Mouse (Mus musculus) adrenal gland, postnatal 14 days (tissue): Measurements from ENCODE around the gene Tvp23a. TPM values are rescaled to one million over a fixed set of nuclear protein-coding genes. Genes with fewer than 3 reads are reported as not detected.

Experiments
- DNase-seq: peaks from one replicate; pipeline ENCODE4 v3.0.0; 2021; ENCODE audit warnings: mixed read lengths
- total RNA-seq: library from RNA; stranded (reverse); gene quantifications from 2 replicates; pipeline ENCODE4 v1.2.3, GENCODE M21; 2021

The Tvp23a gene
- total RNA-seq, 1 experiment from 2014 or later, result 1.6 TPM

DNA sequence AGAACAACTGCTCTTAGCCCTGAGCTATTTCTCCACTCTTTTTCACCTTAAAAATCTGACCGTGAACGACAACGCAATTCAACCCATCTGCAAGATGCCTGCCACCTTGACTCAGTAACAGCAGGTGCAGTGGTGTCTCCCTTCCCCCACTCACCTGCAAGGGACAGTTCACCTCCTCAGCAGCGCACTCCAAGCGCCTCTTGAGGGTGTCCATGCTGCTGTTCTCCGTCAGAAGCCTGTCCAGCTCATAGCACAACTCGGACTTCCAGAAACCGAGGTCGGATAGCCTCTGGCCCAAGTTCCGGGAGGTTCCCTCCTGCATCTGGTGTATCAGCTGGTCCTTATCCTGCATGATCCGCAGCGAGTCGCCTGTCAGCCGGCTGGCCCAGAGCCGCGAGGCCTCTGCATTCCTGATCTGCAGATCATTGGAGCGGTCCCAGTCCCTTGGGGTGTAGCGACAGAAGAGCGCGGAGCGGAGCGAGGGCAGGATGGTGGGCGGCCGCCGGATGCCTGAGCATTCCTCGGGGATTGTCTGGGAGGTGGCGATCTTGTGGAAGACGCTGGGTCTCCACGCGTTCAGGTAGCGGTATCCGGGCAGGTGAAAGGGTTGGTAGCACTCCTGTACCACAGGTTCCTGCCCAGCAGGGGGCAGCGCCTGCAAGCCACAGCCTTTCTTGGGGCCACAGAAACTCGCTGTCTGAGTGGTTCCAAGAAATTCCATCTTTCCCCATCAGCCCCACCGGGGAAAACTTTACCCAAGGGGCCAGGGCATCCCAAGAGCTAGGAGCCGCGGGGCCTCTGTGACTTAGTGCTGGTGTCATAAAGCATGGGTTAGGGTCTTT lies 52.2 kb downstream of the Tvp23a start, which contains the start of gene Tekt5:
Gene Tekt5 (minus strand): TSS at position 792 of the 842 bp plus-strand sequence.
- DNase-seq, result peak; percentile 60

DNA sequence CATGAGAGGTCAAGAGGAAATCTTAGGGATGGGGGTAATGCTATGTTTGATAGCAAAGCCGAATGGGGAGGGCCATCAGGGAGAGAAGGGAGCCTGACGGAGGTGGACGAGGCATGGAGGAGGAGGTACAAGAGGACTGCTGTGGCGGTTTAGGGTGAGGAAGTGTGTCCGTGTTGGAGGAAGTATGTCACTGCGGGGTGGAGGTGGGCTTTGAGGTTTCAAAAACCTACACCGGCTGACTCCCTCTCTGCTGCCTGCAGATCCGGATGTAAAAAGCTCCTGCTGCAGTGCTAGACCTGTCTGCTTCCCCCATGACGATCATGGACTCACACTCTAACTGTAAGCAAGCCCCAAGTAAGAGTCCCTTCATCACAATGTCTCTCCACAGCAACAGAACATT lies 54.6 kb downstream of the Tvp23a start:
- DNase-seq, result no peak

DNA sequence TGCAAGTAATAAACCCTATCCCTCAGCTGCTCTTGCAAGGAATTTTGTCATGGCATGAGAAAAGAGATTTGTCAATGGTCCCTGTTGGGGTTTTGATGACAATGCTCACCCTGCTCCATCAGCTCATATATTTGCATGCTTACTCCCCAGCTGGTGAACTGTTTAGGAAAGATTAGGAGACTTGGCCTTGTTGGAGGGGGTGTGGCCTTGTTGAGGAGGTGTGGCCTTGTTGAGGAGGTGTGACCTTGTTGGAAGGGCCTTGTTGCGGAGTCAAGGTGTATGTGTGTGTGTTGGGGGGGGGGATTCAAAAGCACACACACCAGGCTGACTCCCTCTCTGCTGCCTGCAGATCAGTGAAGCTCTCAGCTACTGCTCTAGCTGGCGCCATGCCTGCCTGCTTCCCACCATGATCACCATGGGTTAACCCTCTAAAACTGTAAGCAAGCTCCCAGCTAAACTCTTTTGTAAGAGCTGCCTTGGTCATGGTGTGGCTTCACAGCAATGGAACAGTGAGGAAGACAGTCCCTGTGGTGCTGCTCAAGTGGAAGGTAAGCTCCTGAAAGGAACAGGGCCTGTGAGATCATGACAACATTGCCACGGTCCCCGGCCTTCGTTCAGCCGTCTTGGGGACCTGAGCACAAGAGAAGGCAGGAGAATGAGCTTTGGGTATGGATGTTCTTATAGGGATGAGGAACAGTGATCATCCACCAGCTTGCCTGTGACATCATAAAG lies 58.4 kb downstream of the Tvp23a start:
- no peak for DNase-seq

DNA sequence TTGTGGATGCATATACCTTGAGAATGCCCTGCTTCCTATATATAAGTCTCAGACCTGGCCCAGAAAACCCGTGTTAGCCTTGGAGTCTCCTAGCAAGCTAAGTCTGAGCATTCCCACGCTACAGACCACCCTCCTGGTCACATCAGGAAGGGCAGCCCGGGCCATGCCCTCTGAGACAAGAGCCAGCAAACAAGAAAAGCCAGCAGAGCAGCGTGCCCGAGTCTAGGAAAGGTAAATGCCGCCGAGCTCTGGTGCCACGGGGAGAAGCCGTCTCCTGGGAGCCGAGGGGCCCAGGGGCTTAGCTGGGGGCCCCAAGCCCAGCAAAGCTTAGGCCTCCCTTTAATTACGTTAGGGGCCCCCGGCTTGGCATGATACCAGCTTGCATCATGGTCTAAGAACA lies 61.9 kb downstream of the Tvp23a start:
- DNase-seq, result no peak

DNA sequence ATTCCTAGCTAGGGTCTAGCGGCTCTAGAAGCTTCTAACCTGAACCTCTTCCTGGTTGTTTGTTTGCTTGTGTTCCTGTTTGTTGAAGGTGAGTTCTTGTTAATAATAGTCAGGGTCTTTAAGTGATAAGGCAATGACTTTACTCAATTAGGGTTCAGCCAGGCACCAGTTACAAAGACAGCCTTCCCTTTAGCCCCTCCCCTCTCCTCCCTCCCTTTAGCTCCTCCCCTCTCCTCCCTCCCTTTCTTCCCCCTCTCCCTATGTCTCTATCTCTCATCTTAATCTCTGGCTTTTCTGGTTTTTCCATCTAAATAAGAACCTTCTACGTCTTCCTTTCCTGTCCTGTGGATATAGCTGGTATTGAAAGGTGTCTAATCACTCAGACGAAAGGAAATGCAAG lies 62.6 kb downstream of the Tvp23a start:
- DNase-seq, result no peak

DNA sequence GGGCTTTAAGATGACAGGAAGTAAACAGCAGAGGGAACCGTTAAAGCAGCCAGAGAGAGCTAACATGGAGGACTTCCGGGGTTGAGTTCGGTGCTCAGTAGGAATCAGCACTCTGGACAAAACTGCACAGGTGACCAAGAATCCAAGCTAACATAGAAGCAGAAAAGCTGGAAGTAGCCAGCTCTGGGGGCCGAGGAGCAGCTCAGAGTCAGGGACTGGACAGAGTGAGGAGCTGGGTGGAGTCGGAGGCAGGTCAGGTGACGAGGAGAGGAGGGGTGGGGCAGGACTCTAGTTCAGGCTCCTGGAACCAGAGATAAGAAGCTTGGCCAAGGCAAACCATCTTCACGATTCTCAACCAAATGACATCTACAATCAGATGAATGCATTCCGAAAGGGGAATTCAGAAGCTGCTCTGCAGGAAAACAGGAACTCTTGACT lies 63.1 kb downstream of the Tvp23a start:
- DNase-seq, result peak; percentile 36

DNA sequence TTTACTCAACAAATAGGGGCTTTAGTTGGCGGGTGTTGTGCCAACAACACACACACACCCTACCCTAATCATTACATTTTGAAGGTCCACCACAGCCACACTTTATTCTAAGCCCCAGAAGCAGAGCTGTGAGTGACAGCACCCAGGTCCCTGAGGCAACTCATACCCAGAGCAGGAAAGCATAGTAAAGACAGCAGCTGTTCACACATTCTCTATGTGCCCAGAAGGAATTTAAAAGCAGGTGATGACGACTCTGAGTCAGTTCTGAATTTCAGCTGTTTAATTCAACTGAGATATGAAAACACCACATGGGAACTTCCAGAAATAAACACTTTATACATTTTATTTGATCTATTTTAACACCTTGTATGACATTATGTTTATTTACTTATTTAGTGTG lies 67.6 kb downstream of the Tvp23a start:
- DNase-seq, result no peak

DNA sequence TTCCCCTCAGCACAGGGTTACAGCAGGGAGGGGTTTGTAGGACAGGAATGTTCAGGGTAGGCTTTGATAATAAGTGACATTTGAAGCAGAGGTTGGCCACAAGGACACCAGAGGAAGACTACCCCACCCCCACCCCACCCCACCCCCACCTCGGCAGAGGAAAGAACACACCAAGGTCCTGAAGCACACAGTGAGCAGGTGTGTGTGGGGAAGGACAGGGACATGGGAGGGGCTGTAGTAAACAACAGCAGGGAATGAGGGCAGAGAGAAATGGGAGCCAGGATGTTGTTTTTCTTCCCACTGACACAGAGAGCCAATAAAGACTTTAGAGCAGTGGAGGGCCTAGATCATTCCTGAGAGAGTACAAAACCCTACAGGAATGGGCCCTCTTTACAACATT lies 69.9 kb downstream of the Tvp23a start:
- no peak for DNase-seq

DNA sequence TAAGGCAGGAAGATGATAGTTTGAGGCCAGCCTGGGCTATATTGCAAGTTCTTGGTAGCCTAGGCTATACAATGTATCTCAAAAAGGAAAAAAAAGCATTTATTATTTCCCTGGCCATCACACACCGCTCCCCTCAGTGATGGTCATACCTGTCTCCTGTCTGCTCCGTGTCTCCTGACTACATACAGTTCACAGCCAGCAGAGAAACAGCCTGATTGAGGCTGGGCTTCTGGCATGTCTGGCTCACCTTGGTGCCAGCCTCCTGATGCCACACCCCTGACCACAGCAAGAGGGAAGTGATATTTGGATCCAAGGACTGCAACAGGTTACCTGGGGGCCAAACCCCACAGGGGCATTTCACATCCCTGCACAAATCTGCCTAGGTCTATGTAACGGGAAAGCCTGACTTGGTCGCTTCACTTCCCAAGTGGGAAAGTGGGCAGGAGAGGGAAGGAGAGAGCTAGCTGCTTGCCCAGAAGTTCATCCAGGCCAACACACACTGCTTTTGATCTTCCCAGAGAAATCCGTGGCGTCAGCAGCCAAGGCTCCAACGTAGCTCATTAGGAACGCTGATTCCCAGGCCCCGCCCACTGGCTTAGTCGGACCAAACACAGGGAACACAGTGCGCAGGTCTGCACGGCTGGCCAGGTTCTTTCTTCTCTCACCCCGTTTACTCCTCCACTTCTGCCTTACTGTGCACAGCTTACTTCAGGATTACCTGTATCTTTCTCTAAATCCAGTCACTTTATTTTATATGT lies 72.7 kb downstream of the Tvp23a start:
- DNase-seq, result peak; percentile 82

DNA sequence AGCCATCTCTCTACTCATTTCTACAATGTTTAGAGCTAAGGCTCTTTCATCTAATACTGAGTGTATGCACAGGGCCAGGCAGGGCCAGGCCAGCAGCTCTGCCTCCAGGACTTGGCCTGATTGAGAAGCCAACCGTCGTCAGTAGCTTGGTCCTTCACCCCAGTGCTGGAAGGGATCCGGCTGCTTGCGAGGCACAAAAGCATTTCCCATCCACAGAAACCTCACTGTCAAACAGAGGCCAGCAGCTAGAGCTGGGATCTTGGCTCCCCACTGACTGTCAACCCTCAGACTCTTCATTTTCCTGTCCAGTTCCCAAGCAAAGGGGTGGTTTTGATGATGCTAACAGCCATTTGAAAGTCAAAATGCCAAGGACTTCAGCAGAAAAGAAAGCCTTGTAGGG lies 74.8 kb downstream of the Tvp23a start:
- no peak for DNase-seq

Other genes with a start within 250 kb of the Tvp23a start
- gene Emp2, start 133.4 kb downstream of the Tvp23a start, total RNA-seq, result 8.3 and 8.5 TPM in 2 replicates
- gene Tekt5, start 51.9 kb downstream of the Tvp23a start, total RNA-seq, result not detected in 2 replicates
- 23.1 and 25.6 TPM in 2 replicates for gene Nubp1, start 35.4 kb downstream of the Tvp23a start, total RNA-seq
- 1.2 and 8.1 TPM in 2 replicates for gene Ciita, start 32.7 kb upstream of the Tvp23a start, total RNA-seq
- 16.7 and 17.4 TPM in 2 replicates for gene Dexi, start 95.7 kb upstream of the Tvp23a start, total RNA-seq
- gene Clec16a, start 98.0 kb upstream of the Tvp23a start, total RNA-seq, result 37.0 and 42.8 TPM in 2 replicates